Mouse (Mus musculus): ENCODE results near the gene Tet2. TPM values are rescaled to one million over a fixed set of nuclear protein-coding genes. Genes with fewer than 3 reads are reported as not detected.

The Tet2 gene
- total RNA-seq, 2 experiments from 2014 or later = 34.3 to 50.3 TPM

DNA sequence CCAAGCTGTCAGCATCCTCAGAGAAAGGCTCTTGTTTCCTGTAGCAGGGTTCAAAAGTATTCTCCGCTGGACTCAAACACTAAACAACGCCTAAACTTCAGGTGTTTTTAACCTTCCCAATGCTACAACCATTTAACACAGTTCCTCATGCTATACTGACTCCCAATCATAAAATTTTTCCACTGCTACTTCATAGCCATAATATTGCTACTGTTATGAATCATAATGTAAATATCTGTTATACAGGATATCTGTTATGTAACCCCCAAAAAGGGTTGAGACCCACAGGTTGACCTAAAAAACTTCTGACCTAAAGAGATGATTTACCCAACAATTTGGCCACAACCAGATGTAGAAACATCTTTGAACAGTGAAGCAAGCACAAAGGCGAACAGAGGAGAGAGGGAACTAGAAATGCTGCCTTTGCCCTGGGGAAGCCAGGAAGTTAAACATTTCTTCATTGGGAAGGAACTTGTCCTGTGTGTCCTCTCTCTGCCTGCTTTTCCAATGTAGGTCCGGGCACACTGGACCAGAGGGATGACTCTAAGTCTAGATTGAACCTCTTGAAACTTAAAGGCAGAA lies 108.6 kb downstream of the Tet2 start:
- DNase-seq = no peak

- DNase-seq = no peak
Observed at GRCm38 (mm10) chr3:133435774-133436148, 109.2 kb downstream of the Tet2 start.

DNA sequence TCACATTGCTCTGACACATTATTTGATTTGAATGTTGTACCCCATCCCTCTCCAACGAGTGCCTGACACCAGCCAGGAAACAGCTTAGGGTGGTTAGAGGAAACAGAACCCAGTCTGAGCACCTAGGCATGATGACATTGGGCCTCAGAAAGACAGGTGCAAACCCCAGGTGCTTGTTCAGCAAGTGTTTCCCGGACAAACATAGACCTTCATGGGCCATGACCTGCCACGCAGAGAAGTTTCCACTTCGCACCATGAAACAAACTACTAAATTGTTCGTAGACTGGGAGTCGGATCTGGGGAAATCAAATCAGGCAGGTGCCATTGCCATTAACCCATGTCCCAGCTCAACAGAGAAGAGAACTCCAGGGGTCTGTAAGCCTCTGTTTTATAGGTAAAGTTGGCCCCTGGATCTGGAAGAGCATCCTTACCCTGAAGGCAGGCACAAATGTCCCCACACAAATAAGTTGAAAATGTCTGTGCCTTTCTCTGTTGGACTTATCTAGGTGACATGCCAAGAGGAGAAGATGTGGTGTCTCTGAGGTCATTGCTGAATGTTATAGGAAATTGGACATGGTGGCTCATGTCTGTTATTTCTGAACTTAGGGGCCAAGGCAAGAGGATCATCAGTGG lies 109.7 kb downstream of the Tet2 start:
- DNase-seq = no peak

DNA sequence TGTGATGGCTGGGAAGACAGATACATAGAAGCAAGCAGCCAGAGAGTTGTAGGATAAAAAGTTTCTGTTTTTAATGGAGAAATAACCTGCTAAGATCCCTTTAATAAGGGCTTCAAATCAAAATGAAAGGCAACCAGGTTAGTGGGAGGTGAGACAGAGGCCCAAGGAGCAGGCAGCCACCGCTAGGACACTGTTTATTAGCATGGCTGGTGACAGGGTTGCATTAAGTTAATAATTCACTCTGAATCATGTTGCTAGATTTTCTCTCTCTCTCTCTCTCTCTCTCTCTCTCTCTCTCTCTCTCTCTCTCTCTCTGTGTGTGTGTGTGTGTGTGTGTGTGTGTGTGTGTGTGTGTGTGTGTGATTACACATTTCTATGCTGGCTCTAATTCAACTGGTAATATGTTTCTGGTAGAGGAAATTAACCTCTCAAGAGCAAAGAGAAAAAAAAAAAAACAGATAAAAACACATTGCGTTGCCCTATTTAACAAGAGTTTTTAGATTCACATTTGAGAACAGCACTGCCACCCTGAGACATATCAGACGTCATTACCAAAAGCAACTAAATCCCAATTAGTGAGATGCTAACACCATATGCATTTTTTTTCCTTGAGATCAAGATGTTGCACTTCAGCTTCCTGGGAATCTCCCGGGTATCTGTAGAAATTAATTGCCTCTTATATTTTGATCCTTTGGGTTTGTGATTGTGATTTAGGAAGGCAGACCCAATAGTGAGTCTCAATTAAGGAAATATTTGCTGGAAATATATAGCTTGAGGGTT lies 115.4 kb downstream of the Tet2 start:
- no peak for DNase-seq

GRCm38 (mm10) chr3:133428003-133428402 lies 116.9 kb downstream of the Tet2 start:
- no peak for DNase-seq

GRCm38 (mm10) chr3:133423073-133423472 lies 121.9 kb downstream of the Tet2 start:
- no peak for DNase-seq

- DNase-seq = no peak
Observed at GRCm38 (mm10) chr3:133414747-133415146, 130.2 kb downstream of the Tet2 start.

Small RNA genes within 50 kb of the gene (microRNA-seq; reads per million reads assigned to microRNA genes)
- not detected for gene Gm25042

Other genes with a start within 250 kb of the Tet2 start
- gene Ppa2, start 235.0 kb downstream of the Tet2 start, total RNA-seq (2021) = 10 to 100 TPM; 82.8 to 91.9 TPM